Mouse (Mus musculus) cortical plate, adult 2 months (tissue): ENCODE measurements at regions not wholly inside any gene's neighbourhood (a gene's known extent, or its start where the extent isn't known, plus 50 kb on each side); places are given as distances from the start of the nearest gene placed in this dataset.

Source experiments
- CTCF ChIP-seq: fragments of 200-500 bp; IDR thresholded peaks from 2 replicates; pipeline ENCODE4 v1.5.1; 2011; ENCODE audit warnings: mild to moderate bottlenecking, control low read depth, low read length; ENCODE audit not compliant: insufficient read depth; ENCODE audit errors: extremely low read depth
- POLR2A ChIP-seq: fragments of 200-500 bp; IDR thresholded peaks from 2 replicates; pipeline ENCODE4 v1.6.1; 2011; ENCODE audit warnings: mild to moderate bottlenecking, low read length, control low read depth; ENCODE audit not compliant: insufficient read depth; ENCODE audit errors: extremely low read depth

- TF ChIP-seq POLR2A (no peak), CTCF (no peak)
These were observed 67.0 kb upstream of the Peli1 start for GRCm38 (mm10) chr11:21024111-21024510.
